Mouse (Mus musculus): ENCODE results near the gene Astn1. TPM values are rescaled to one million over a fixed set of nuclear protein-coding genes. Genes with fewer than 3 reads are reported as not detected.

Gene Astn1
- polyA plus RNA-seq, 1 experiment from 2014 or later, result 53.6 TPM

- no peaks in the 10 kb centered on the region for H3K4me1 ChIP-seq (replicated peaks; ENCODE audit: control insufficient read depth, insufficient read depth, low read length)
- no peak overlapping the region for H3K27ac ChIP-seq
- H3K4me3 ChIP-seq (replicated peaks; ENCODE audit: low read length), result no peak overlapping the region
- no peak for DNase-seq (ENCODE audit: low spot score)
- no peak overlapping the region for H3K4me2 ChIP-seq (replicated peaks)
- H3K27me3 ChIP-seq (ENCODE audit: control insufficient read depth, insufficient read depth, low read length), result no peaks in the 10 kb centered on the region
- no peaks in the 10 kb centered on the region for H3K9me3 ChIP-seq (ENCODE audit: control insufficient read depth, low read length)
- no peak for ATAC-seq (ENCODE audit: low FRiP score)
- peaks cover under 1% of the 10 kb centered on the region; the same call in 1 of the 2 replicates for H3K36me3 ChIP-seq (replicated peaks; ENCODE audit: control insufficient read depth, insufficient read depth)
- WGBS, result 64% methylated on average over 3 of the region's 3 CpGs
- H3K9ac ChIP-seq, result no peak overlapping the region
Observed at GRCm38 (mm10) chr1:158536195-158536594, 174.1 kb downstream of the Astn1 start.

- H3K27ac ChIP-seq, result no peak overlapping the region
- H3K9ac ChIP-seq, result no peak overlapping the region
- H3K36me3 ChIP-seq (replicated peaks; ENCODE audit: control insufficient read depth, insufficient read depth), result peaks cover 7% of the 10 kb centered on the region; the same call in 1 of the 2 replicates
- ATAC-seq (ENCODE audit: low FRiP score), result peak; percentile 55; the same call in 1 of the 2 replicates
- WGBS, result 5% methylated on average over 1 of the region's 1 CpGs
- H3K4me3 ChIP-seq (replicated peaks; ENCODE audit: low read length), result no peak overlapping the region
- no peaks in the 10 kb centered on the region for H3K4me1 ChIP-seq (replicated peaks; ENCODE audit: control insufficient read depth, insufficient read depth, low read length)
- H3K27me3 ChIP-seq (ENCODE audit: control insufficient read depth, insufficient read depth, low read length), result no peaks in the 10 kb centered on the region
- H3K4me2 ChIP-seq (replicated peaks), result no peak overlapping the region
- no peak for DNase-seq (ENCODE audit: low spot score)
- no peaks in the 10 kb centered on the region for H3K9me3 ChIP-seq (ENCODE audit: control insufficient read depth, low read length)
Observed at GRCm38 (mm10) chr1:158536867-158537266, 174.8 kb downstream of the Astn1 start.

GRCm38 (mm10) chr1:158545095-158545494, 183.0 kb downstream of the Astn1 start:
- H3K9me3 ChIP-seq (ENCODE audit: control insufficient read depth, low read length), result no peaks in the 10 kb centered on the region
- 76% methylated on average over 4 of the region's 4 CpGs for WGBS
- no peak overlapping the region for H3K9ac ChIP-seq
- H3K27ac ChIP-seq, result no peak overlapping the region
- H3K4me3 ChIP-seq (replicated peaks; ENCODE audit: low read length), result no peak overlapping the region
- no peak for ATAC-seq (ENCODE audit: low FRiP score)
- no peak overlapping the region for H3K4me2 ChIP-seq (replicated peaks)
- peaks cover 8% of the 10 kb centered on the region; the same call in 1 of the 2 replicates for H3K4me1 ChIP-seq (replicated peaks; ENCODE audit: control insufficient read depth, insufficient read depth, low read length)
- no peak for DNase-seq (ENCODE audit: low spot score)
- no peaks in the 10 kb centered on the region for H3K27me3 ChIP-seq (ENCODE audit: control insufficient read depth, insufficient read depth, low read length)
- peaks cover 13% of the 10 kb centered on the region for H3K36me3 ChIP-seq (replicated peaks; ENCODE audit: control insufficient read depth, insufficient read depth)

- peaks cover 8% of the 10 kb centered on the region; the same call in 1 of the 2 replicates for H3K4me1 ChIP-seq (replicated peaks; ENCODE audit: control insufficient read depth, insufficient read depth, low read length)
- no peak overlapping the region for H3K27ac ChIP-seq
- no peaks in the 10 kb centered on the region for H3K9me3 ChIP-seq (ENCODE audit: control insufficient read depth, low read length)
- no peak overlapping the region for H3K9ac ChIP-seq
- peaks cover 9% of the 10 kb centered on the region; the same call in 1 of the 2 replicates for H3K36me3 ChIP-seq (replicated peaks; ENCODE audit: control insufficient read depth, insufficient read depth)
- H3K4me2 ChIP-seq (replicated peaks), result no peak overlapping the region
- no peak for DNase-seq (ENCODE audit: low spot score)
- no peak for ATAC-seq (ENCODE audit: low FRiP score)
- WGBS, result 44% methylated on average over 4 of the region's 4 CpGs
- no peak overlapping the region for H3K4me3 ChIP-seq (replicated peaks; ENCODE audit: low read length)
- H3K27me3 ChIP-seq (ENCODE audit: control insufficient read depth, insufficient read depth, low read length), result no peaks in the 10 kb centered on the region
Observed at GRCm38 (mm10) chr1:158546513-158546912, 184.4 kb downstream of the Astn1 start.

GRCm38 (mm10) chr1:158547592-158548211, 185.6 kb downstream of the Astn1 start:
- Histone ChIP-seq H3K4me3 (replicated peaks; ENCODE audit: low read length) (no peak overlapping the region), H3K9ac (no peak overlapping the region), H3K4me1 (replicated peaks; ENCODE audit: control insufficient read depth, insufficient read depth, low read length) (peaks cover 12% of the 10 kb centered on the region; the same call in 1 of the 2 replicates), H3K4me2 (replicated peaks) (no peak overlapping the region), H3K27me3 (ENCODE audit: control insufficient read depth, insufficient read depth, low read length) (no peaks in the 10 kb centered on the region), H3K9me3 (ENCODE audit: control insufficient read depth, low read length) (no peaks in the 10 kb centered on the region), H3K36me3 (replicated peaks; ENCODE audit: control insufficient read depth, insufficient read depth) (0 out of 2 replicates have a peak, but pooled peaks cover 3% of the 10 kb centered on the region), H3K27ac (0 out of 2 replicates have a peak overlapping the region, but pooled peaks have one; percentile 12)
- DNase-seq (ENCODE audit: low spot score) (no peak), ATAC-seq (ENCODE audit: low FRiP score) (peak; percentile 60; the same call in 1 of the 2 replicates)
- whole genome bisulfite sequencing, result 20% methylated on average over 3 of the region's 3 CpGs

- 69% methylated on average over 8 of the region's 8 CpGs for WGBS
- H3K4me2 ChIP-seq (replicated peaks), result no peak overlapping the region
- H3K27me3 ChIP-seq (ENCODE audit: control insufficient read depth, insufficient read depth, low read length), result no peaks in the 10 kb centered on the region
- DNase-seq (ENCODE audit: low spot score), result no peak
- peaks cover 12% of the 10 kb centered on the region; the same call in 1 of the 2 replicates for H3K4me1 ChIP-seq (replicated peaks; ENCODE audit: control insufficient read depth, insufficient read depth, low read length)
- H3K9ac ChIP-seq, result no peak overlapping the region
- H3K9me3 ChIP-seq (ENCODE audit: control insufficient read depth, low read length), result no peaks in the 10 kb centered on the region
- H3K36me3 ChIP-seq (replicated peaks; ENCODE audit: control insufficient read depth, insufficient read depth), result 0 out of 2 replicates have a peak, but pooled peaks cover 1% of the 10 kb centered on the region
- no peak overlapping the region for H3K4me3 ChIP-seq (replicated peaks; ENCODE audit: low read length)
- no peak for ATAC-seq (ENCODE audit: low FRiP score)
- 0 out of 2 replicates have a peak overlapping the region, but pooled peaks have one; percentile 7 for H3K27ac ChIP-seq
Observed at GRCm38 (mm10) chr1:158548319-158548718, 186.2 kb downstream of the Astn1 start.

GRCm38 (mm10) chr1:158549616-158550015, 187.5 kb downstream of the Astn1 start:
- H3K27me3 ChIP-seq (ENCODE audit: control insufficient read depth, insufficient read depth, low read length), result no peaks in the 10 kb centered on the region
- H3K4me2 ChIP-seq (replicated peaks), result no peak overlapping the region
- no peak for DNase-seq (ENCODE audit: low spot score)
- ATAC-seq (ENCODE audit: low FRiP score), result no peak
- H3K9ac ChIP-seq, result no peak overlapping the region
- H3K27ac ChIP-seq, result no peak overlapping the region
- 94% methylated on average over 2 of the region's 2 CpGs for WGBS
- H3K4me1 ChIP-seq (replicated peaks; ENCODE audit: control insufficient read depth, insufficient read depth, low read length), result peaks cover 12% of the 10 kb centered on the region; the same call in 1 of the 2 replicates
- no peak overlapping the region for H3K4me3 ChIP-seq (replicated peaks; ENCODE audit: low read length)
- H3K9me3 ChIP-seq (ENCODE audit: control insufficient read depth, low read length), result no peaks in the 10 kb centered on the region
- no peaks in the 10 kb centered on the region for H3K36me3 ChIP-seq (replicated peaks; ENCODE audit: control insufficient read depth, insufficient read depth)

GRCm38 (mm10) chr1:158551951-158552350, 189.9 kb downstream of the Astn1 start:
- Histone ChIP-seq H3K9me3 (ENCODE audit: control insufficient read depth, low read length) (no peaks in the 10 kb centered on the region), H3K27me3 (ENCODE audit: control insufficient read depth, insufficient read depth, low read length) (no peaks in the 10 kb centered on the region), H3K9ac (0 out of 2 replicates have a peak overlapping the region, but pooled peaks have one; percentile 11), H3K4me2 (replicated peaks) (no peak overlapping the region), H3K36me3 (replicated peaks; ENCODE audit: control insufficient read depth, insufficient read depth) (no peaks in the 10 kb centered on the region), H3K27ac (no peak overlapping the region), H3K4me3 (replicated peaks; ENCODE audit: low read length) (no peak overlapping the region), H3K4me1 (replicated peaks; ENCODE audit: control insufficient read depth, insufficient read depth, low read length) (peaks cover 12% of the 10 kb centered on the region; the same call in 1 of the 2 replicates)
- ATAC-seq (ENCODE audit: low FRiP score), result no peak
- 11% methylated on average over 6 of the region's 6 CpGs for WGBS
- no peak for DNase-seq (ENCODE audit: low spot score)

GRCm38 (mm10) chr1:158553341-158553740, 191.3 kb downstream of the Astn1 start:
- Histone ChIP-seq H3K4me3 (replicated peaks; ENCODE audit: low read length) (no peak overlapping the region), H3K9me3 (ENCODE audit: control insufficient read depth, low read length) (no peaks in the 10 kb centered on the region), H3K9ac (no peak overlapping the region; the same call in 1 of the 2 replicates), H3K36me3 (replicated peaks; ENCODE audit: control insufficient read depth, insufficient read depth) (no peaks in the 10 kb centered on the region), H3K4me1 (replicated peaks; ENCODE audit: control insufficient read depth, insufficient read depth, low read length) (peaks cover 5% of the 10 kb centered on the region; the same call in 1 of the 2 replicates), H3K4me2 (replicated peaks) (no peak overlapping the region), H3K27ac (no peak overlapping the region), H3K27me3 (ENCODE audit: control insufficient read depth, insufficient read depth, low read length) (no peaks in the 10 kb centered on the region)
- DNase-seq (ENCODE audit: low spot score), result no peak
- no peak for ATAC-seq (ENCODE audit: low FRiP score)
- WGBS, result 76% methylated on average over 6 of the region's 6 CpGs
